Mouse (Mus musculus) kidney, adult 8-10 months (tissue): ENCODE data around the gene Gm5861.
"Not testable (repeated sequence)": the region's sequence is repeated elsewhere in the genome, so short reads cannot be mapped to it uniquely, and the experiment has no call there.

Source experiments
- DNase-seq, 2 experiments: peaks; one replicate each; pipeline ENCODE4 v3.0.0; 2022

Gene Gm5861

DNA sequence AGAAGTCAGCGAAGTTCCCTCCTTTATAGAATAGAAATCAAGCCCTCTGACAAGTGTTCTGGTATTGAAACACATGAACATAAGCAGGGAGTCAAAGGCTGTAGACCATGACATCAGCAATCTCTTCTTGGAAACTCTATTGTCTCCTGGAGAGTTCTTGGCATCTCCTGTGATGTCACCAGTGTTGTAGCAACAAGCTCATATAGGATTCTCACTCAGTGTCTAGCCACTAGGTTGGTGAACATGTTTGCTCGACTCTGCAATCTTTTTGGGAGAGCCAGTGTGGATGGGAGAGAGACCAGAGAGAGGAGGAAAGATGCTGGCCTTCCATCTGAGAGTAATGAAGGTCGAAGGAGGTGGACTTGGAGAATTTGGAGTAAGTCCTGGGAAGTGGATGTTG lies at the start of gene Gm5861:
Gene Gm5861, plus strand, starts transcription at position 301 of the 400 bp plus-strand sequence.
- not testable (repeated sequence) for DNase-seq

DNA sequence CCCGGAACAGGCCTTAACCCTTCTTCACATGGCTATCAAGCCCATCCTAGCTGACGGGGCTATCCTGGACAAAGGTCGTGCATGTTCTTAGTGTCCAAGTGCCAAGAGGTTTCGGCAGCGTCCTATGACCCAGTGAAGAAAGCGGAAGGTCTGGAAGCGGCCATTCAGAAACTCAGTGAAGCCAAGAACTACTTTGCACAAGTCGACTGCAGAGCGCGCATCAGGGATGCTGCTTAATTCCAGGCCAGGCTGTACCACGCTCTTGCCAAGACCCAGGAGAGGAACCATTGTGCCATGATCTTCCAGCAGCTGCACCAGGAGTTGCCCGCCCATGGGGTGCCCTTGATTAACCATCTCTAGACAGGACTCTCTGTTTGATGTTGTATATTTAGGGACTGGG lies 44.8 kb upstream of the Gm5861 start:
- DNase-seq: peak in 1 of 2 experiments; percentile 1
